Mouse (Mus musculus) neutrophil, adult 59 days (primary cell): Measurements from ENCODE around the gene Fam20b. TPM values are rescaled to one million over a fixed set of nuclear protein-coding genes. Genes with fewer than 3 reads are reported as not detected.

Experiments used
- total RNA-seq, 2 experiments: library from RNA; stranded (reverse); gene quantifications; 1 replicate in 1 of 2; 2 replicates in 1 of 2; pipeline ENCODE4 v1.2.4; 2023

Gene Fam20b
- 10 to 100 TPM; 20.3 to 20.9 TPM for total RNA-seq

GRCm38 (mm10) chr1:156718950-156719805, at the start of gene Fam20b:
Gene Fam20b (minus strand): TSS chr1:156719086.

GRCm38 (mm10) chr1:156674195-156675000, 44.5 kb downstream of the Fam20b start, which contains the start of gene Tor3a:
Gene Tor3a (minus strand): TSS chr1:156674356.

Other genes starting within 250 kb of the Fam20b start
- gene Soat1, start 244.8 kb downstream of the Fam20b start, total RNA-seq = 100 to 1,000 TPM; 152 to 173 TPM
- 10 to 100 TPM; 22.5 to 24.9 TPM for gene Gm10031, start 195.1 kb downstream of the Fam20b start, total RNA-seq
- gene Abl2, start 160.3 kb downstream of the Fam20b start, total RNA-seq = 10 to 100 TPM; 11.5 to 14.0 TPM
- gene Tor3a, start 44.7 kb downstream of the Fam20b start, total RNA-seq = 10 to 100 TPM; 15.7 to 18.8 TPM
- gene Angptl1, start 119.5 kb upstream of the Fam20b start, total RNA-seq = not detected
- gene Ralgps2, start 220.5 kb upstream of the Fam20b start, total RNA-seq = 1 to 10 TPM; 5.2 to 8.4 TPM